Mouse (Mus musculus) neural tube, embryonic 14.5 days (tissue): ENCODE measurements around the gene Zscan20. TPM values are rescaled to one million over a fixed set of nuclear protein-coding genes. Genes with fewer than 3 reads are reported as not detected.

ENCODE experiments used
- ATAC-seq: fragments of 200-750 bp; cut with Nextera tagmentation; 2 replicates; pipeline ENCODE4 v1.8.0; 2017; ENCODE audit warnings: low read depth, mild to moderate bottlenecking, moderate TSS enrichment, moderate library complexity
- H3K27ac ChIP-seq: fragments of 300-500 bp; sonication (generic); 2 replicates; pipeline ENCODE4 v1.5.1; 2014; ENCODE audit warnings: low read depth, mild to moderate bottlenecking, control low read depth, low read length, moderate library complexity, mixed read lengths
- H3K27me3 ChIP-seq: fragments of 300-500 bp; sonication (generic); 2 replicates; pipeline ENCODE4 v1.6.1; 2014; ENCODE audit warnings: low read length; ENCODE audit not compliant: control insufficient read depth, insufficient read depth
- H3K36me3 ChIP-seq: fragments of 300-500 bp; sonication (generic); 2 replicates; pipeline ENCODE4 v1.6.1; 2014; ENCODE audit warnings: low read length, mixed read lengths; ENCODE audit not compliant: control insufficient read depth, insufficient read depth
- H3K4me1 ChIP-seq: fragments of 300-500 bp; sonication (generic); 2 replicates; pipeline ENCODE4 v1.6.1; 2014; ENCODE audit warnings: low read length; ENCODE audit not compliant: control insufficient read depth, insufficient read depth
- H3K4me2 ChIP-seq: fragments of 300-500 bp; sonication (generic); 2 replicates; pipeline ENCODE4 v1.6.1; 2014; ENCODE audit warnings: mild to moderate bottlenecking, low read depth, low read length, control low read depth
- H3K4me3 ChIP-seq: fragments of 300-500 bp; sonication (generic); 2 replicates; pipeline ENCODE4 v1.5.1; 2014; ENCODE audit warnings: low read depth, low read length, control low read depth, mixed read lengths
- H3K9ac ChIP-seq: fragments of 300-500 bp; sonication (generic); replicated peaks from 2 replicates; pipeline ENCODE4 v1.6.1; 2014; ENCODE audit warnings: low read depth, mild to moderate bottlenecking, control low read depth, low read length, mixed read lengths
- H3K9me3 ChIP-seq: fragments of 300-500 bp; sonication (generic); 2 replicates; pipeline ENCODE4 v1.6.1; 2016; ENCODE audit warnings: low read length; ENCODE audit not compliant: control insufficient read depth
- WGBS: fragments of 180-500 bp; shearing (Covaris S2); extraction: QIAGEN DNeasy Blood & Tissue Kit; methylation state at CpG from one replicate; pipeline ENCODE4 v1.1.7; 2014; 5-methylcytosine and 5-hydroxymethylcytosine counted together
- polyA plus RNA-seq: library from polyadenylated mRNA; unstranded; fragments of >200 nt; fragmentation: Nextera tagmentation; extraction: Ambion mirVana; gene quantifications from 2 replicates; pipeline ENCODE4 v1.2.1, GENCODE M21; 2014

The Zscan20 gene
- polyA plus RNA-seq, 1 experiment from 2014 or later = 3.4 TPM

GRCm38 (mm10) chr4:128641766-128642717, 32.1 kb upstream of the Zscan20 start:
- peaks cover 4% of the 10 kb centered on the region for H3K4me1 ChIP-seq
- H3K4me3 ChIP-seq = no peak overlapping the region
- ATAC-seq = no peak
- no peaks in the 10 kb centered on the region for H3K36me3 ChIP-seq
- no peak overlapping the region for H3K27ac ChIP-seq
- H3K4me2 ChIP-seq = no peak overlapping the region
- no peaks in the 10 kb centered on the region for H3K9me3 ChIP-seq
- no peaks in the 10 kb centered on the region for H3K27me3 ChIP-seq
- WGBS = 22% methylated on average over 23 of the region's 23 CpGs
- H3K9ac ChIP-seq = no peak overlapping the region

GRCm38 (mm10) chr4:128638265-128638923, 28.5 kb upstream of the Zscan20 start:
- no peak for ATAC-seq
- H3K36me3 ChIP-seq = no peaks in the 10 kb centered on the region
- no peak overlapping the region for H3K27ac ChIP-seq
- no peak overlapping the region for H3K9ac ChIP-seq
- H3K9me3 ChIP-seq = no peaks in the 10 kb centered on the region
- H3K4me3 ChIP-seq = no peak overlapping the region
- H3K4me2 ChIP-seq = no peak overlapping the region
- no peaks in the 10 kb centered on the region for H3K27me3 ChIP-seq
- peaks cover 5% of the 10 kb centered on the region for H3K4me1 ChIP-seq
- WGBS = 73% methylated on average over 18 of the region's 18 CpGs

DNA sequence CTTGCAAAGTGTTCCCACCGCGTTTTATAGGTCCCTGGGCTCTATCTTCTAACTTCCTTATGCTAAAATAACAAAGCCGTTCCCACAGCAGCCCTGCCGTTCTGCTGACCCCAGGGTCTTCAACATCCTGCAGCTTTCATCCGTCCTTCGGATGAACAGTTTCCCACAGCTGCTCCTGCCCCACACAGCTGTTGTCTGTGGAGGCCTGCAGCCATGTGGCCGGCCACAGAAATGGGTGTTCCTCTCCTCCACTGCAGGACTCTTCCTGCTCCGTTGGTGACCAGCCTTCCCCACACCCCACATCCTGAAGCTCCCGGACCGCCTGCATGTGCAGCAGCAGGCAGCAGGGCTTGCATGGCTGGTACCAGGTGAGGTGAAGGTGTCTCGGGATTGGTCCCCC, 27.4 kb upstream of the Zscan20 start:
- 41% methylated on average over 11 of the region's 11 CpGs for WGBS
- ATAC-seq = no peak
- Histone ChIP-seq H3K36me3 (no peaks in the 10 kb centered on the region), H3K4me1 (peaks cover 5% of the 10 kb centered on the region), H3K27me3 (no peaks in the 10 kb centered on the region), H3K27ac (no peak overlapping the region), H3K4me2 (no peak overlapping the region), H3K9me3 (no peaks in the 10 kb centered on the region), H3K9ac (no peak overlapping the region), H3K4me3 (no peak overlapping the region)

DNA sequence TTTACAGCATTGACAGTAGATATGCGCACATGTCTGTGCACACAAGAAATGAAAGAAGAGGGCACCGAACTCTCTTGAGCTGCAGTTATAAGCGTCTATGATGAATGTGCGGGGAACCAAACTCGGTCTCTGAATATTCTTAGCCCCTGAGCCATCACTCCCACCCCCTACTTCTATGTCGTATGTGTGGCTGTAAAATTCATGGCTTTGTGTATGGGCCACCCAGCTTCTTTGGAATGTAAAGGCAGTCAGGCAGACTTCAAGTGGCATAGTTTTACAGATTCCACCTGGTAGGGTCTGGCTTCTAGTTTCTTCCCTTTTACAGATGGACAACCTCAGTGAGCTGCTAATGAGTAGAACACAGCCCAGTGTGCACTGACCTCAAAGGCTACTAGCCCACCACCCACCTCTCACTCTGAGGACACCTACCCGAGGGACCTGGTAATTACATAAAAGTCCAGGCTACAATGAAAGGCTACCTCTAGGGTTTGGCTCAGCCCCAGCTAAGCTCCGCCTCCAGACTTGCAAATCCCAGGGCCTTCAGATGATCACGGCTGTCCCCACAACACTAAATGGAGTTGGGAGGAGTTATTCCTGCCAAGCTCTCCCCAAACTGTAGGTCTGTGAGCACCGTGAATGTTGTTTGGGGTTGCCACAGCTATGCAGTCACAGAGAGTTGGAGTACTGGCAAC, 26.1 kb upstream of the Zscan20 start:
- Histone ChIP-seq H3K27me3 (no peaks in the 10 kb centered on the region), H3K4me2 (no peak overlapping the region), H3K4me3 (no peak overlapping the region), H3K9ac (no peak overlapping the region), H3K36me3 (no peaks in the 10 kb centered on the region), H3K4me1 (peaks cover 5% of the 10 kb centered on the region), H3K27ac (no peak overlapping the region), H3K9me3 (no peaks in the 10 kb centered on the region)
- 53% methylated on average over 10 of the region's 10 CpGs for WGBS
- no peak for ATAC-seq

- H3K4me2 ChIP-seq = no peak overlapping the region
- H3K4me3 ChIP-seq = no peak overlapping the region
- 71% methylated on average over 7 of the region's 7 CpGs for WGBS
- no peak overlapping the region for H3K9ac ChIP-seq
- H3K9me3 ChIP-seq = no peaks in the 10 kb centered on the region
- no peak for ATAC-seq
- H3K36me3 ChIP-seq = no peaks in the 10 kb centered on the region
- H3K4me1 ChIP-seq = peaks cover 5% of the 10 kb centered on the region
- H3K27me3 ChIP-seq = no peaks in the 10 kb centered on the region
- H3K27ac ChIP-seq = no peak overlapping the region
Observed at GRCm38 (mm10) chr4:128635451-128635850, 25.6 kb upstream of the Zscan20 start.

GRCm38 (mm10) chr4:128621109-128621508, 11.2 kb upstream of the Zscan20 start:
- Histone ChIP-seq H3K27ac (no peak overlapping the region), H3K36me3 (no peaks in the 10 kb centered on the region), H3K4me2 (no peak overlapping the region), H3K9ac (no peak overlapping the region), H3K9me3 (no peaks in the 10 kb centered on the region), H3K4me1 (no peaks in the 10 kb centered on the region), H3K4me3 (no peak overlapping the region), H3K27me3 (no peaks in the 10 kb centered on the region)
- WGBS = 91% methylated on average over 8 of the region's 8 CpGs
- ATAC-seq = no peak

- Histone ChIP-seq H3K4me3 (no peak overlapping the region), H3K4me2 (no peak overlapping the region), H3K4me1 (no peaks in the 10 kb centered on the region), H3K9me3 (no peaks in the 10 kb centered on the region), H3K36me3 (no peaks in the 10 kb centered on the region), H3K9ac (no peak overlapping the region), H3K27me3 (no peaks in the 10 kb centered on the region), H3K27ac (no peak overlapping the region)
- WGBS = 90% methylated on average over 6 of the region's 6 CpGs
- no peak for ATAC-seq
Observed at GRCm38 (mm10) chr4:128620572-128620971, 10.7 kb upstream of the Zscan20 start.

GRCm38 (mm10) chr4:128618963-128619362, 9.1 kb upstream of the Zscan20 start:
- H3K27ac ChIP-seq = no peak overlapping the region
- WGBS = 39% methylated on average over 2 of the region's 2 CpGs

More at GRCm38 (mm10) chr4:128618963-128619362, 9.1 kb upstream of the Zscan20 start:
- Histone ChIP-seq H3K4me1 (no peaks in the 10 kb centered on the region), H3K9ac (no peak overlapping the region), H3K4me2 (no peak overlapping the region), H3K4me3 (no peak overlapping the region), H3K36me3 (no peaks in the 10 kb centered on the region), H3K27me3 (no peaks in the 10 kb centered on the region), H3K9me3 (no peaks in the 10 kb centered on the region)
- no peak for ATAC-seq
